Mouse (Mus musculus) thymus, adult 18-20 months (tissue): ENCODE data around the gene Cldn4.
"Not testable (repeated sequence)": the region's sequence is repeated elsewhere in the genome, so short reads cannot be mapped to it uniquely, and the experiment has no call there.

ENCODE experiments used
- DNase-seq, 2 experiments: peaks; one replicate each; pipeline ENCODE4 v3.0.0; 2022; ENCODE audit warnings: mixed read lengths in 2 of 2

Cldn4 gene

DNA sequence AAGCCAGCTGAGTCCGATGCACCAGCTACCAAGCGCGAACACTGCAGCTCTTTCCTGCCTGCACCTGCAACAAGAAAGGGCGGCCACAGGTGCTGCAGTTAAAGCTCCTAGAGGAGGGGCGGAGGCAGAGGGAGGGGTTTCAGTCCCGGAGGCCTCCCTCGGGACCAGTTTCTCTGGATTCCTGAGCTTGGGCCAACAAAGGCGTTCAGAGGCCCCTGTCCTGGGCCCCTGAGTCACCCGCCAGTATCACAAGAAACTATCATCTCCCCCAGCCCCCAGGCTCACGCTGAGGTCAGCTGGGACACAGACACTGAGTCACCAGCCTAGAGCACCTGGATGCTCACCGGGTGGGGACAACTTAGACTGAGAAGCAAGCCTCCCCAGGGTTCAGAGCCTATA, at the start of gene Cldn4:
Gene Cldn4, minus strand, starts transcription at position 78 of the 399 bp plus-strand sequence.
- DNase-seq: peak; percentile 69 to 79

DNA sequence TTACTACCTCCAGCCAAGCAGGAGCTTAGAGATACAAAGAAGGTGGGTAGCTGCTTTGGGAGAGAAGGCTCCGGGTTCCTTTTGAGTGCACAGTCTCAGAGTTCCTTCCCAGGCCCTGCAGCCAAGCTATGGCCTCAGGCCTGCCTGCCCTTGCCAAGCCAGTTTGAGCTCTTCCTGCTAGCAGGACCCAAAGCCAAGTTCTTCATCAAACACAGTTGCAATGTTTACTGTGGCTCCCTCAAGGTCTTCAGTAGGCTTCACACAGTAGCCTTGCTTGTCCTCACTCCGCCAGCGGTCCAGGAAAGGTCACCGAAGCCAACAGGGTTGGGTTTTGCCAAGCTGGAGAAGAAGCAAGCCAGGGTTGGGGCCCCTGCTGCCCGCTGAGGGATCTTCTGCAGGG, 45.8 kb upstream of the Cldn4 start:
- no peak for DNase-seq

GRCm38 (mm10) chr5:134989741-134990140, 43.0 kb upstream of the Cldn4 start:
- DNase-seq: no peak

GRCm38 (mm10) chr5:134989166-134989565, 42.4 kb upstream of the Cldn4 start:
- DNase-seq: no peak

GRCm38 (mm10) chr5:134986298-134987268, 39.8 kb upstream of the Cldn4 start:
- no peak for DNase-seq

DNA sequence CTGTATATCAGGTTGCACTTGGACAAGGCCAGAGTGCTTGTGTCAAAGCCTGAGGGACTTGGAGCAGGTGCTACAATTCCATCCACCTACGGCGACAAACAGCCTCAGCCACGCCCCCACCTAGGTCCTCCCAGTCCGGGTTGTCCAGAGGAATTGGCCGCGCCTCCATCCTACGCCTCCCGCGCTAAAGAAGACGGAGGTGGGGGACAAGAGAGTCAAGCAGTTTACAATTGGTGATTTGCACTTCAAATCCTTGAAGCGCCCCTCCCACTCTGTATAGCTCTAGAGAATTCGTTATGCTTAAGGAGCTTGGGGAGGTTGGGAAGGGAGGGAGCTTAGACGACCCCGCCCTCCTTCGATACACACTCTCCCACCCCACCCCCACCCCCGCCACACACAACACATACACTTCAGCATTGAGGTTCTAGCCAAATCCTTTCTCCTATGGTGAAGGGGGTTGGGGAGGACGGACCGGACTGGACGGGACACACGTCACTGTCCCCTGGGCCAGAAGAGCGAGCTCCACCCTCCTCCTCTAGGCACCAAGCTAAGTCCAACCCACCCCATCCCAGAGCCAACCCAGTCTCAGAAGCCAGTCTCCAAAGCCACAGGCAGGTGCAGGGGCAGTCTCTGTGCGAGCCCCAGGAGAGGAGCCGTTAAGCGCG, 39.0 kb upstream of the Cldn4 start, which contains the start of gene Cldn3:
Gene Cldn3, plus strand, starts transcription at position 582 of the 665 bp plus-strand sequence.
- no peak for DNase-seq

- no peak for DNase-seq
These were observed 37.0 kb upstream of the Cldn4 start for GRCm38 (mm10) chr5:134983771-134984170.

DNA sequence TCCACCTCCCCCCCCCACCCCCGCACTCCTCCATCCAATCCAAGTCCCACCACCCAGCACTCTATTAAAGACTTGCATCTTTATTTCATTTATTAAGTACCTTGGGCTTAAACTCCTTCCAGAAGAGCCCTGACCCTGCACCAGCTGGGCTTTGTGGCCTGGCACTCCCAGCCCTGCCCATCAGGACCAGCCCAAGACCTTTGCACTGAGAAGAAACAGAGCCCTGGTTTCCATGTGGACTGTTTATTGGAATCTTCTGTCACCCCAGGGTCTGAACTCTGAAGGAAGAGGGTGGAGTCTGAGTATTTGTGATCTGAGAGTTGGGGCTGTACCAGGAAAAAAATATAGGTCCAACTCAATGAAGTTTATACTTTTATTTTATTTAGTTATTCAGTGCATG, 36.4 kb upstream of the Cldn4 start:
- DNase-seq: no peak

DNA sequence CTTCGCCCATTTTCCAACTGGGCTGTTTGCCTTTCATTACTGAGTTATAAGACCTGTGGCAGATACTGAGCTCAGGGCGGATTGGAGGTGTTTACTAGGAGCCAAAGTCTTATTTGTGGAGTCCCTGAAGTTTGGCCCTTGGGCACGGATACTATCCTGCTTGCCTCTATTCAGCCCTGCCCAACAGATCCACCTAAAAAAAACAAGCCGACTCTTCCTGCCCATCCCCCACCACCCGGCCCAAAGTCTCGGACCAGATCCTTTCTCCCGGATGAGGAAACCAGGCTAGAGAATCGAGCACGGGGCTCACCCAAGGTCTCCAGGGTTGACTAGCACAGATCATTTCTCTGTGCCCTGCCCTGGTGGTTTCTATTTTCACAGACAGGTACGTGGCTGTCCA, 34.4 kb upstream of the Cldn4 start:
- DNase-seq: no peak

DNA sequence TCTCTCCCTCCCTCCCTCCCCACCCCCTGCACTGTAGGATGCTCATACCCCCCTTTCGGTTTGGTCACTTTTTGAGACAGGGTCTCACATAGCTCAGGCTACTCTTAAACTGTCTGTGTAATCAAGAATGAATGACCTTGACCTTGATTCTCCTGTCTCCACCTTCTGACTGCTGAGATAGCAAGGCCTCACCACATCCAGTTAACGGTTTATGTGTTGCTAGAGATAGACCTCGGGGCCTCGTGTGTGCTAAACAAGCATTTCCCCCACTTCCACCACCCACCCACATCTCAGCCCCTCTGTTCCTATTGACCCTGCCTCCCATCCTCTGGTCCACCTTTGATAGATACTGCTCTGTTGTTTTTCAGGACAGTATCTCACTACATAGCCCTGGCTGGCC, 31.1 kb upstream of the Cldn4 start:
- no peak for DNase-seq

GRCm38 (mm10) chr5:134976577-134977250, 30.0 kb upstream of the Cldn4 start:
- no peak for DNase-seq

DNA sequence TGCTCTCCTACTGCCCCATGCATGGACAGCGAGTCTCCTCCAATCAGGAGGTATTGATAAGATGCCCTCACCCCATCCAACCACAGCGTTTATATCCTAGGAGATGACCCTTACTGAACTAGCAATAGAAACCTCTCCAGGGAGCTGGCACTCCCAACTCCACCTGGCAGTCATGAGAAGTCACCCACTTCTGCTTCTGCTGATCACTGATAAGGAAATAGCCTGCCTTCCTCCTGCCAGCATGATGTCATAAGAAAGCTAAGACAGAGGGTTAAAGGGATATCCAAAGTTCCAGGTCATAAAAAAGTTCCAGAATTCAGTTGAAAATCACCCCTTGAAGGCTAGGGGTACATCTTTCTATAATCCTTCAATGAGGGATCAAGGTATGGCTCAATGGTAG, 29.4 kb upstream of the Cldn4 start:
- no peak for DNase-seq

- DNase-seq: no peak
These were observed 28.2 kb upstream of the Cldn4 start for GRCm38 (mm10) chr5:134974921-134975320.

- no peak for DNase-seq
These were observed 27.6 kb upstream of the Cldn4 start for GRCm38 (mm10) chr5:134974294-134974693.

DNA sequence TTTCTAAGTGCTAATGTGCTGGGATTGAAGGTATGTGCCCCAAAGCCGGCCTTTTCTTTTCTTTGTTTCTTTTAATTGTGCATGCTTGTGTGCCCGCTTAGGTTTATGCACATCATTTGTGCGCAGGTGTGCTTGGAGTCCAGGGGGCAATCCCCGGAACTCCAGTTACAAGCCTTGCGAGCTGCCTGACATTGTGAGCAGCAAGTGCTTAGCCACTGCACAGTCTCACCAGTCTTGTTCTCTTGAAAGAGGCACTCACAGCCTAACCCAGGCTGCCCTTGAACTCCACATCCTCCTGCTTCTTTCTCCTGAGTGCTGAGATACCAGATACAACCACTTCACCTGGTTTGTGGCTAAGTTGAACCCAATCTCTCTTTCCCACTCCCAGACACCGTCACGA, 26.8 kb upstream of the Cldn4 start:
- no peak for DNase-seq

GRCm38 (mm10) chr5:134973081-134973480, 26.3 kb upstream of the Cldn4 start:
- DNase-seq: no peak

- no peak for DNase-seq
These were observed 23.9 kb upstream of the Cldn4 start for GRCm38 (mm10) chr5:134970671-134971070.

- DNase-seq: peak in 1 of 2 experiments; percentile 10
These were observed 20.6 kb upstream of the Cldn4 start for GRCm38 (mm10) chr5:134967164-134967944.

DNA sequence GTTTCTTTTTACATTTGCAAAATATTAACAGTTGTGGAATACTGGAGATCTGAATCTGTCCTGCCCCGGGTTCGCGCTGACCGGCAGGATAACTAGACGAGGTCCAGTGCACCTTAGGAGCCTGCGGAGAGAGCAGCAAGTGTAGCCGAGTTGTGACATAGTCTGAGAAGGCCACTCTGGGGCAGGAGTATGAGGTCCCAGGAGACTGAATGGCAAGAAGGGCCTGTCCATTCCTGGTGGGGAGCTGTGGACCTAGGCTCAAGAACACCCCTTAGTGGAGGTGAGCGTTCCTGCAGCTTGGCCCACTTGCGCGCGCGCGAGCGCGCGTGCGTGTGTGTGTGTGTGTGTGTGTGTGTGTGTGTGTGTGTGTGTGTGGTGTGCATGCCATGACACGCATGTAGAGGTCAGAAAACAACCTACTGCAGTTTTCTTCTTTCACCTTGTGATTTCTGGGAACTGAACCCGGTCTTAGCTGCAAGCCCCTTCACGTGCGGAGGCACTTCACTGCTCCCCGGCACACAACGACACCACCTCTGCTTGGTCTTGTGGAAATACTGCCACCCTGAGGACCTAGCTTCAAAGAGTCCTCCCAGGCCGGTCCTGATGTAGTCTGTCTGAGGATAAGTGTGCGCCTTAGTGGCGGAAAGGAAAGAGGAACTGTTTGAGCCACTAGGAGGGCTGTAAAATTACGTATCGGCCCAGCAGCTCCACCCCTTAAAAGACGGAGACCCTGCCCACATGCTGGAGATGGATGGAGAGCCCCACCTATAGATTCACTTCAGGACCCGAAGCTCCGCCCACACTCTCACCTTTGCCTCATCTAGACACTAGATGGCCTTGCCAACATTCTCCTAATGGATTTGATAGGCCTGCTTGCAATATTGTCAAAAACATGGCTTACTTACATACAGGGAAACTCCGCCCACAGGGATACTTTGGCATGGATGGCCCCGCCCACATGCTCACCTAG, 19.4 kb upstream of the Cldn4 start:
- peak; percentile 42 to 55 for DNase-seq

GRCm38 (mm10) chr5:134965473-134965851, 18.7 kb upstream of the Cldn4 start:
- DNase-seq: peak in 1 of 2 experiments; percentile 66

DNA sequence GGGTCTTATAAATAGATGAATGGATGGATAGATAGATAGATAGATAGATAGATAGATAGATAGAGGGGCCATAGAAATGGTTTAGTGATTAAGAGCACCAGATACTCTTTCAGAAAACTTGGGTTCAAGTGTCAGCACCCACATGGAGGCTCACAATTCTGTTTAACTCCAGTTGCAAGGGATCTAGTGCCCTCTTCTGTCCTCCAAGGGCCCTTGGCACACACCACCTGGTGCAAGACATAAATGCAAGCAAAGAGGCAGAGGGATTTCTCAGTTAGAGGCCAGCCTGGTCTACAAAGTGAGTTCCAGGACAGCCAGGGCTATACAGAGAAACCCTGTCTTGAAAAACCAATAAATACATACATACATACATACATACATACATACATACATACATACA, 17.9 kb upstream of the Cldn4 start:
- DNase-seq: not testable (repeated sequence)
